Mouse (Mus musculus): ENCODE data around the gene Psapl1. TPM values are rescaled to one million over a fixed set of nuclear protein-coding genes. Genes with fewer than 3 reads are reported as not detected.
A peak's percentile ranks its signal among the peaks of the same experiment; 100 is the strongest.

Gene Psapl1
- polyA plus RNA-seq, 1 experiment from 2014 or later, result 0.13 TPM

GRCm38 (mm10) chr5:36254642-36255516 is 51.1 kb downstream of the Psapl1 start:
- Histone ChIP-seq H3K4me1 (replicated peaks; ENCODE audit: control insufficient read depth, insufficient read depth, low read length) (peaks cover 24% of the 10 kb centered on the region), H3K9me3 (ENCODE audit: control insufficient read depth, low read length) (no peaks in the 10 kb centered on the region), H3K27ac (ENCODE audit: low read length) (no peak overlapping the region), H3K27me3 (ENCODE audit: control insufficient read depth, insufficient read depth, low read depth, low read length) (no peaks in the 10 kb centered on the region), H3K4me3 (ENCODE audit: low read length) (no peak overlapping the region), H3K36me3 (ENCODE audit: control insufficient read depth, insufficient read depth, low read length) (no peaks in the 10 kb centered on the region), H3K4me2 (ENCODE audit: low read depth, low read length) (no peak overlapping the region), H3K9ac (ENCODE audit: low read length) (no peak overlapping the region)
- 39% methylated on average over 18 of the region's 18 CpGs for WGBS
- ATAC-seq (ENCODE audit: low read depth), result peak; percentile 59

Other genes with a start within 250 kb of the Psapl1 start
- 20.6 and 21.8 TPM in 2 replicates for gene Sorcs2, start 194.1 kb downstream of the Psapl1 start, polyA plus RNA-seq (2015; fragmentation: Nextera tagmentation; extraction: Ambion mirVana)

All from lung, embryonic 16.5 days (tissue).